Mouse (Mus musculus): ENCODE data around the gene Map3k19. TPM values are rescaled to one million over a fixed set of nuclear protein-coding genes. Genes with fewer than 3 reads are reported as not detected.

Gene Map3k19
- 0.69 and 0.93 TPM in 2 replicates for polyA plus RNA-seq (2015; fragmentation: Nextera tagmentation; extraction: Ambion mirVana)

GRCm38 (mm10) chr1:127854486-127855222, at the start of gene Map3k19:
Gene Map3k19 (minus strand): TSS chr1:127855031.
- H3K4me3 ChIP-seq = no peak within 1 kb of the TSS
- ATAC-seq (ENCODE audit: low FRiP score, low read depth) = no peak

GRCm38 (mm10) chr1:127899401-127899800, 44.6 kb upstream of the Map3k19 start:
- no peak overlapping the region for H3K27ac ChIP-seq (replicated peaks)
- H3K4me1 ChIP-seq (replicated peaks) = no peaks in the 10 kb centered on the region
- H3K9ac ChIP-seq = no peak overlapping the region
- 94% methylated on average over 1 of the region's 1 CpGs for WGBS
- H3K36me3 ChIP-seq = 0 out of 2 replicates have a peak, but pooled peaks cover 3% of the 10 kb centered on the region
- no peak overlapping the region for H3K4me3 ChIP-seq
- H3K9me3 ChIP-seq = no peaks in the 10 kb centered on the region
- no peak overlapping the region for H3K4me2 ChIP-seq
- no peaks in the 10 kb centered on the region for H3K27me3 ChIP-seq
- no peak for ATAC-seq (ENCODE audit: low FRiP score, low read depth)

More at GRCm38 (mm10) chr1:127854486-127855222, at the start of gene Map3k19:
- H3K27me3 ChIP-seq = no peaks in the 10 kb centered on the region
- no peaks in the 10 kb centered on the region for H3K36me3 ChIP-seq
- 0 out of 2 replicates have a peak, but pooled peaks cover 6% of the 10 kb centered on the region for H3K9me3 ChIP-seq
- no peak within 1 kb of the TSS for H3K9ac ChIP-seq
- H3K4me2 ChIP-seq = no peak within 1 kb of the TSS
- WGBS = 64% methylated on average over 14 of the region's 14 CpGs
- no peaks in the 10 kb centered on the region for H3K4me1 ChIP-seq (replicated peaks)
- no peak within 1 kb of the TSS for H3K27ac ChIP-seq (replicated peaks)

- Histone ChIP-seq H3K27ac (replicated peaks) (peak overlapping the region; percentile 82; the same call in 1 of the 2 replicates), H3K4me3 (peak overlapping the region; percentile 63), H3K9me3 (no peaks in the 10 kb centered on the region), H3K27me3 (no peaks in the 10 kb centered on the region), H3K36me3 (peaks cover 15% of the 10 kb centered on the region), H3K9ac (peak overlapping the region; percentile 57), H3K4me2 (peak overlapping the region; percentile 57), H3K4me1 (replicated peaks) (peaks cover 14% of the 10 kb centered on the region)
- ATAC-seq (ENCODE audit: low FRiP score, low read depth) = no peak
- 45% methylated on average over 8 of the region's 8 CpGs for WGBS
Observed at GRCm38 (mm10) chr1:127869276-127869675, 14.4 kb upstream of the Map3k19 start.

GRCm38 (mm10) chr1:127868300-127869261, 13.8 kb upstream of the Map3k19 start, which contains the start of gene Rab3gap1:
Gene Rab3gap1 (plus strand): TSS chr1:127868773.
- peak within 1 kb of the TSS; percentile 63 for H3K4me3 ChIP-seq
- WGBS = 11% methylated on average over 47 of the region's 47 CpGs
- peak; percentile 98 for ATAC-seq (ENCODE audit: low FRiP score, low read depth)
- H3K9me3 ChIP-seq = no peaks in the 10 kb centered on the region
- peak within 1 kb of the TSS; percentile 82 for H3K27ac ChIP-seq (replicated peaks)
- H3K4me2 ChIP-seq = peak within 1 kb of the TSS; percentile 57
- no peaks in the 10 kb centered on the region for H3K27me3 ChIP-seq
- H3K4me1 ChIP-seq (replicated peaks) = peaks cover 17% of the 10 kb centered on the region
- H3K9ac ChIP-seq = peak within 1 kb of the TSS; percentile 57
- H3K36me3 ChIP-seq = peaks cover 11% of the 10 kb centered on the region; the same call in 1 of the 2 replicates

GRCm38 (mm10) chr1:127863806-127864205, 9.0 kb upstream of the Map3k19 start:
- Histone ChIP-seq H3K36me3 (no peaks in the 10 kb centered on the region), H3K4me2 (no peak overlapping the region), H3K4me1 (replicated peaks) (0 out of 2 replicates have a peak, but pooled peaks cover 3% of the 10 kb centered on the region), H3K9ac (no peak overlapping the region), H3K9me3 (no peaks in the 10 kb centered on the region), H3K27ac (replicated peaks) (peak overlapping the region; percentile 30; the same call in 1 of the 2 replicates), H3K27me3 (no peaks in the 10 kb centered on the region), H3K4me3 (no peak overlapping the region)
- 49% methylated on average over 7 of the region's 7 CpGs for WGBS
- no peak for ATAC-seq (ENCODE audit: low FRiP score, low read depth)

- ATAC-seq (ENCODE audit: low FRiP score, low read depth) = no peak
- H3K4me2 ChIP-seq = no peak overlapping the region
- WGBS = 90% methylated on average over 5 of the region's 5 CpGs
Observed at GRCm38 (mm10) chr1:127861900-127862299, 7.1 kb upstream of the Map3k19 start.

GRCm38 (mm10) chr1:127860492-127860891, 5.7 kb upstream of the Map3k19 start:
- H3K4me3 ChIP-seq = no peak overlapping the region
- ATAC-seq (ENCODE audit: low FRiP score, low read depth) = no peak
- WGBS = 95% methylated on average over 4 of the region's 4 CpGs
- H3K4me1 ChIP-seq (replicated peaks) = 0 out of 2 replicates have a peak, but pooled peaks cover 3% of the 10 kb centered on the region
- H3K9ac ChIP-seq = no peak overlapping the region
- no peak overlapping the region for H3K27ac ChIP-seq (replicated peaks)
- no peaks in the 10 kb centered on the region for H3K9me3 ChIP-seq
- no peaks in the 10 kb centered on the region for H3K27me3 ChIP-seq
- H3K4me2 ChIP-seq = no peak overlapping the region
- no peaks in the 10 kb centered on the region for H3K36me3 ChIP-seq

More at GRCm38 (mm10) chr1:127861900-127862299, 7.1 kb upstream of the Map3k19 start:
- no peak overlapping the region for H3K4me3 ChIP-seq
- no peaks in the 10 kb centered on the region for H3K9me3 ChIP-seq
- H3K36me3 ChIP-seq = no peaks in the 10 kb centered on the region
- 0 out of 2 replicates have a peak, but pooled peaks cover 3% of the 10 kb centered on the region for H3K4me1 ChIP-seq (replicated peaks)
- no peak overlapping the region for H3K27ac ChIP-seq (replicated peaks)
- H3K27me3 ChIP-seq = no peaks in the 10 kb centered on the region
- no peak overlapping the region for H3K9ac ChIP-seq

- Histone ChIP-seq H3K4me2 (no peak overlapping the region), H3K4me1 (replicated peaks) (0 out of 2 replicates have a peak, but pooled peaks cover 3% of the 10 kb centered on the region), H3K9me3 (no peaks in the 10 kb centered on the region), H3K9ac (no peak overlapping the region), H3K36me3 (no peaks in the 10 kb centered on the region), H3K27ac (replicated peaks) (no peak overlapping the region), H3K4me3 (no peak overlapping the region), H3K27me3 (no peaks in the 10 kb centered on the region)
- WGBS = 81% methylated on average over 6 of the region's 6 CpGs
- ATAC-seq (ENCODE audit: low FRiP score, low read depth) = no peak
Observed at GRCm38 (mm10) chr1:127859799-127860400, 5.1 kb upstream of the Map3k19 start.

GRCm38 (mm10) chr1:127858945-127859648, 4.3 kb upstream of the Map3k19 start:
- 89% methylated on average over 9 of the region's 9 CpGs for WGBS
- Histone ChIP-seq H3K9ac (no peak overlapping the region), H3K9me3 (no peaks in the 10 kb centered on the region), H3K4me2 (no peak overlapping the region), H3K4me3 (no peak overlapping the region), H3K4me1 (replicated peaks) (0 out of 2 replicates have a peak, but pooled peaks cover 3% of the 10 kb centered on the region), H3K27ac (replicated peaks) (no peak overlapping the region), H3K27me3 (no peaks in the 10 kb centered on the region), H3K36me3 (no peaks in the 10 kb centered on the region)
- no peak for ATAC-seq (ENCODE audit: low FRiP score, low read depth)

GRCm38 (mm10) chr1:127850075-127850610, 4.7 kb downstream of the Map3k19 start:
- H3K9ac ChIP-seq = no peak overlapping the region

GRCm38 (mm10) chr1:127845472-127845871, 9.4 kb downstream of the Map3k19 start:
- no peaks in the 10 kb centered on the region for H3K27me3 ChIP-seq
- no peaks in the 10 kb centered on the region for H3K9me3 ChIP-seq
- no peak overlapping the region for H3K27ac ChIP-seq (replicated peaks)
- no peak for ATAC-seq (ENCODE audit: low FRiP score, low read depth)
- no peaks in the 10 kb centered on the region for H3K36me3 ChIP-seq
- WGBS = 85% methylated on average over 5 of the region's 5 CpGs
- H3K9ac ChIP-seq = no peak overlapping the region
- H3K4me3 ChIP-seq = no peak overlapping the region
- no peaks in the 10 kb centered on the region for H3K4me1 ChIP-seq (replicated peaks)
- H3K4me2 ChIP-seq = no peak overlapping the region

More at GRCm38 (mm10) chr1:127850075-127850610, 4.7 kb downstream of the Map3k19 start:
- 85% methylated on average over 7 of the region's 7 CpGs for WGBS
- Histone ChIP-seq H3K4me2 (no peak overlapping the region), H3K27ac (replicated peaks) (no peak overlapping the region), H3K36me3 (no peaks in the 10 kb centered on the region), H3K4me3 (no peak overlapping the region), H3K4me1 (replicated peaks) (no peaks in the 10 kb centered on the region), H3K27me3 (no peaks in the 10 kb centered on the region), H3K9me3 (0 out of 2 replicates have a peak, but pooled peaks cover 6% of the 10 kb centered on the region)
- ATAC-seq (ENCODE audit: low FRiP score, low read depth) = no peak
